Mouse (Mus musculus) cerebral cortex, adult 2 months (tissue): ENCODE data around the gene Ankrd54.

Experiments
- WGBS: fragments of 180-500 bp; shearing (Covaris S2); methylation state at CpG from one replicate; pipeline ENCODE4 v1.1.7; 2018; 5-methylcytosine and 5-hydroxymethylcytosine counted together

The Ankrd54 gene

GRCm38 (mm10) chr15:79062376-79063159 lies at the start of gene Ankrd54:
Gene Ankrd54, minus strand, starts transcription at chr15:79062893.
- under 1% methylated on average over 80 of the region's 80 CpGs for WGBS

GRCm38 (mm10) chr15:79111774-79112173 lies 49.1 kb upstream of the Ankrd54 start:
- 81% methylated on average over 4 of the region's 4 CpGs for WGBS

GRCm38 (mm10) chr15:79110528-79110927 lies 47.8 kb upstream of the Ankrd54 start:
- 54% methylated on average over 2 of the region's 2 CpGs for WGBS

GRCm38 (mm10) chr15:79110031-79110430 lies 47.3 kb upstream of the Ankrd54 start:
- 25% methylated on average over 9 of the region's 9 CpGs for WGBS

GRCm38 (mm10) chr15:79109321-79109934 lies 46.7 kb upstream of the Ankrd54 start:
- WGBS: under 1% methylated on average over 43 of the region's 46 CpGs

GRCm38 (mm10) chr15:79108421-79109320 lies 46.0 kb upstream of the Ankrd54 start, which contains the start of gene Micall1:
Gene Micall1, plus strand, starts transcription at chr15:79108898.
- WGBS: under 1% methylated on average over 81 of the region's 85 CpGs

GRCm38 (mm10) chr15:79107966-79108365 lies 45.3 kb upstream of the Ankrd54 start:
- 33% methylated on average over 7 of the region's 7 CpGs for WGBS

- WGBS: 72% methylated on average over 2 of the region's 2 CpGs
Measured at GRCm38 (mm10) chr15:79105804-79106203, 43.1 kb upstream of the Ankrd54 start.

- 45% methylated on average over 10 of the region's 10 CpGs for WGBS
Measured at GRCm38 (mm10) chr15:79103264-79103663, 40.6 kb upstream of the Ankrd54 start.

GRCm38 (mm10) chr15:79100391-79100790 lies 37.7 kb upstream of the Ankrd54 start:
- WGBS: 91% methylated on average over 4 of the region's 4 CpGs

- 70% methylated on average over 4 of the region's 4 CpGs for WGBS
Measured at GRCm38 (mm10) chr15:79099456-79099855, 36.8 kb upstream of the Ankrd54 start.

GRCm38 (mm10) chr15:79098868-79099267 lies 36.2 kb upstream of the Ankrd54 start:
- 67% methylated on average over 7 of the region's 7 CpGs for WGBS

GRCm38 (mm10) chr15:79098220-79098619 lies 35.5 kb upstream of the Ankrd54 start:
- WGBS: 66% methylated on average over 5 of the region's 5 CpGs

GRCm38 (mm10) chr15:79097611-79098025 lies 34.9 kb upstream of the Ankrd54 start:
- 42% methylated on average over 6 of the region's 6 CpGs for WGBS

- 27% methylated on average over 2 of the region's 2 CpGs for WGBS
Measured at GRCm38 (mm10) chr15:79097135-79097534, 34.4 kb upstream of the Ankrd54 start.

GRCm38 (mm10) chr15:79096556-79096955 lies 33.9 kb upstream of the Ankrd54 start:
- WGBS: 69% methylated on average over 3 of the region's 3 CpGs

- WGBS: 78% methylated on average over 5 of the region's 5 CpGs
Measured at GRCm38 (mm10) chr15:79095483-79095882, 32.8 kb upstream of the Ankrd54 start.

GRCm38 (mm10) chr15:79093083-79093839 lies 30.6 kb upstream of the Ankrd54 start:
- 51% methylated on average over 7 of the region's 7 CpGs for WGBS

GRCm38 (mm10) chr15:79092284-79092683 lies 29.6 kb upstream of the Ankrd54 start:
- WGBS: 62% methylated on average over 6 of the region's 6 CpGs

- WGBS: 97% methylated on average over 7 of the region's 7 CpGs
Measured at GRCm38 (mm10) chr15:79079567-79079966, 16.9 kb upstream of the Ankrd54 start.

GRCm38 (mm10) chr15:79075658-79076365 lies 13.1 kb upstream of the Ankrd54 start:
- 33% methylated on average over 15 of the region's 15 CpGs for WGBS
